Mouse (Mus musculus): ENCODE data around the gene Trappc4. TPM values are rescaled to one million over a fixed set of nuclear protein-coding genes. Genes with fewer than 3 reads are reported as not detected.
"Not testable (repeated sequence)": the region's sequence is repeated elsewhere in the genome, so short reads cannot be mapped to it uniquely, and the experiment has no call there.

The Trappc4 gene
- 104 and 117 TPM in 2 replicates for polyA plus RNA-seq (2016; fragmentation: Nextera tagmentation; extraction: Ambion mirVana)

GRCm38 (mm10) chr9:44406906-44407751 lies at the start of gene Trappc4, which contains the start of gene Rps25:
Gene Trappc4, minus strand, starts transcription at chr9:44407600.
Gene Rps25, plus strand, starts transcription at chr9:44407139.
- peaks cover 68% of the 10 kb centered on the region for H3K36me3 ChIP-seq
- peak within 1 kb of the TSS; percentile 92 for H3K27ac ChIP-seq
- peaks cover 5% of the 10 kb centered on the region; the same call in 1 of the 2 replicates for H3K4me1 ChIP-seq
- DNase-seq (ENCODE audit: low spot score) = peak; percentile 98
- no peaks in the 10 kb centered on the region for H3K9me3 ChIP-seq
- WGBS = under 1% methylated on average over 51 of the region's 51 CpGs
- no peaks in the 10 kb centered on the region for H3K27me3 ChIP-seq (ENCODE audit: insufficient read depth, poor library complexity, severe bottlenecking)
- H3K4me3 ChIP-seq = peak within 1 kb of the TSS; percentile 79

DNA sequence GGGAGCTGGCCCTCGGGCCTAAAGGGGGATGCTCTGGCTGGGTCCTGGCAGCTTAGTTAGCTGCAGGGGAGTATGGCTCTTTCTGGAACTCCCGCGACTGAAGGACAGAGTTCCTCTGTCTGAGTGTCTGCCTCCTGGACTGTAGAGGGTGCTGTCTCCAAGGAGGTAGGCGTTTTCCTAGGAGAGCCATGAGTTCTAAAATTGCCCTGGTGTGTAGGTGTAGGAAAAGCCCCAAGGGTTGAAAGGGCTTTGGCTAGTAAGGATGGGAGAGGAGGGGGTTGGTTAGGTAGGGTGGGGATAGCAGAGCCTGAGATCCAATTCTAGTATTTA lies 47.5 kb upstream of the Trappc4 start, which contains the start of gene Upk2:
Gene Upk2 (minus strand): TSS at position 86 of the 330 bp plus-strand sequence.
- H3K4me3 ChIP-seq = peak within 1 kb of the TSS; percentile 5; the same call in 1 of the 2 replicates
- H3K4me1 ChIP-seq = peaks cover 13% of the 10 kb centered on the region
- no peak within 1 kb of the TSS for H3K27ac ChIP-seq
- no peak for DNase-seq (ENCODE audit: low spot score)
- peaks cover 68% of the 10 kb centered on the region for H3K27me3 ChIP-seq (ENCODE audit: insufficient read depth, poor library complexity, severe bottlenecking)
- 17% methylated on average over 4 of the region's 4 CpGs for WGBS
- H3K9me3 ChIP-seq = no peaks in the 10 kb centered on the region
- H3K36me3 ChIP-seq = no peaks in the 10 kb centered on the region

DNA sequence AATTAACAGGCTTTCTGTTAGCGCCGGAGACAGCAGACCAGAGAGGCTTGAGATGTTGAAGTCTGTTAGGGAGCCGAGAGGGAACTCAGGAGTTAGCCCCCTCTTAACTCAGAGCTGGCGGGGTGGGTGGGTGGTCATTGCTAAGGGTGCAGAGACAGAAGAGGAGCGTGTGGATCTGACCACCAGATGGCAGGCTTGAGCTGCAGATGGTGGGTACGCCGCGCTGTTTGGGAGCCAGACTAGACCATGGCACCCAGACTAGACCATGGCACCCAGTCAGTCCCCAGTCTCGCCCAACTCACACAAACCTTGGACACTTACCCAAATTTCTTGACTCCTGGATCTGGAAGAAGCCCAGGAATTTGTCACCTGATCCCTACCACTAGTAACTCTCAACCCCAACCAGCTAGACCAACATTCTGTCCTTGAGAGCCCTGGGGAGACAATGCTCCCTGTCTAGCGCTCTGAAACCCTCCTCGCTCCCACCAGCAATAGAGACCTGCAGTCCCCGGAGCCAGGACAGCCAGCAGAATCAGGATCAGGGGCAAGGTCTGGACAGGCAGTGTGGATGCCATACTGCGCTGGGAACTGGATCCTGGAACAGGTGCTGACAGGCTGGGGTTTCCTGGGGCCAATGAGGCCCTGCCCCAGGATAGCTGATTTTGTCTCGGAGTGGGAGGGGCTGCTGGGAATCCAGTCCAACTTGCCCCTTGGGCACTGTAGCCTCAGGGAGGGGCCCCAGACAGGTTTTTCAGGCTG lies 46.9 kb upstream of the Trappc4 start:
- peaks cover 68% of the 10 kb centered on the region for H3K27me3 ChIP-seq (ENCODE audit: insufficient read depth, poor library complexity, severe bottlenecking)

DNA sequence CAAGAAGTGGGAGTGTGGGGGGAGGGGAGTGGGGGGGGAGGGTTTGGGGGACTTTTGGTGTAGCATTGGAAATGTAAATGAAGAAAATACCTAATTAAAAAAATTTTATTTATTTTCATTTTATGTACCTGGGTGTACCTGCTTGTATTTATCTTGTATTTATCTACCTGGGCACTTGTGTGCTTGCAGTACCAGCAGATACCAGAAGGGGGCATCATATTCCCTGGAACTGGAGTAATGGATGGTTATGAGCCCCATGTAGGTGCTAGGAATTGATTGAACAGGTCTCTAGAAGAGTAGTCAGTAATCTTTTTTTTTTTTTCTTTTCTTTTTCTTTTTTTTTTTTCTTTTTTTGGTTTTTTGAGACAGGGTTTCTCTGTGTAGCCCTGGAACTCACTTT lies 43.0 kb upstream of the Trappc4 start:
- Histone ChIP-seq H3K9me3 (no peaks in the 10 kb centered on the region), H3K4me1 (peaks cover 6% of the 10 kb centered on the region), H3K36me3 (no peaks in the 10 kb centered on the region), H3K27ac (no peak overlapping the region), H3K4me3 (no peak overlapping the region), H3K27me3 (ENCODE audit: insufficient read depth, poor library complexity, severe bottlenecking) (peaks cover 40% of the 10 kb centered on the region)
- DNase-seq (ENCODE audit: low spot score) = no peak

More for the DNA sequence above, 46.9 kb upstream of the Trappc4 start:
- peak; percentile 88 for DNase-seq (ENCODE audit: low spot score)
- Histone ChIP-seq H3K27ac (no peak overlapping the region), H3K4me1 (peaks cover 13% of the 10 kb centered on the region), H3K9me3 (no peaks in the 10 kb centered on the region), H3K4me3 (peak overlapping the region; percentile 5; the same call in 1 of the 2 replicates), H3K36me3 (no peaks in the 10 kb centered on the region)
- 5% methylated on average over 14 of the region's 14 CpGs for whole genome bisulfite sequencing

DNA sequence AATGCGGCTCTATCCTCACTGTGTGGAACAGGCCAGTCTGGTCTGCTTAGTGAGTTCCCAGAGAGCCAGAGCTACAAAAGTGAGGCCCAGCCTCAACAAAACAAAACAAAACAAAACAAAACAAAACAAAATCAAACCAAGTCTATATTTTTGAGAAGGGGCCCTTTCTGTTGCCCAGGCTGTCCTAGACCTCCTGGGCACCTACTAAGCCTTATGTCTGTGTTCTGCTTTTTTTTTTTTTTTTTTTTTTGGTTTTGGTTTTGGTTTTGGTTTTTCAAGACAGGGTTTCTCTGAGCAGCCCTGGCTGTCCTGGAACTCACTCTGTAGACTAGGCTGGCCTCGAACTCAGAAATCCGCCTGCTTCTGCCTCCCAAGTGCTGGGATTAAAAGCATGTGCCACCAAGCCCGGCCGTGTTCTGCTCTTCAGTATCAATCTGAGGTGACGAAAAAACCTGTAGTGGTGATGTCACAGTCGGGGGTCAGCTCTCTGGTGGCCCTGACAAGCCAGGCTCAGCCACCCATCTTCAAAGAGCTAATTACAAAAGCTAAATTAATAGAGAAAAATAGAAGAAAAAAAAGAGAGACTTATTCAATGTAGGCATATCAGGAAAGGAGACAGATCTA lies 37.1 kb upstream of the Trappc4 start:
- 76% methylated on average over 7 of the region's 7 CpGs for WGBS
- not testable (repeated sequence) for H3K9me3 ChIP-seq; H3K27me3 ChIP-seq (ENCODE audit: insufficient read depth, poor library complexity, severe bottlenecking); H3K4me3 ChIP-seq; H3K27ac ChIP-seq; H3K36me3 ChIP-seq; DNase-seq (ENCODE audit: low spot score); H3K4me1 ChIP-seq

GRCm38 (mm10) chr9:44440961-44441360 lies 33.6 kb upstream of the Trappc4 start, which contains the start of gene Foxr1:
Gene Foxr1, minus strand, starts transcription at chr9:44441136.
- DNase-seq (ENCODE audit: low spot score) = no peak
- no peak within 1 kb of the TSS for H3K4me3 ChIP-seq
- WGBS = 50% methylated on average over 19 of the region's 19 CpGs

GRCm38 (mm10) chr9:44435747-44436146 lies 28.3 kb upstream of the Trappc4 start:
- DNase-seq (ENCODE audit: low spot score) = no peak
- no peak overlapping the region for H3K27ac ChIP-seq
- 75% methylated on average over 6 of the region's 6 CpGs for WGBS

More at GRCm38 (mm10) chr9:44440961-44441360, 33.6 kb upstream of the Trappc4 start, which contains the start of gene Foxr1:
- Histone ChIP-seq H3K9me3 (no peaks in the 10 kb centered on the region), H3K27ac (no peak within 1 kb of the TSS), H3K27me3 (ENCODE audit: insufficient read depth, poor library complexity, severe bottlenecking) (peaks cover 11% of the 10 kb centered on the region), H3K4me1 (no peaks in the 10 kb centered on the region), H3K36me3 (no peaks in the 10 kb centered on the region)

DNA sequence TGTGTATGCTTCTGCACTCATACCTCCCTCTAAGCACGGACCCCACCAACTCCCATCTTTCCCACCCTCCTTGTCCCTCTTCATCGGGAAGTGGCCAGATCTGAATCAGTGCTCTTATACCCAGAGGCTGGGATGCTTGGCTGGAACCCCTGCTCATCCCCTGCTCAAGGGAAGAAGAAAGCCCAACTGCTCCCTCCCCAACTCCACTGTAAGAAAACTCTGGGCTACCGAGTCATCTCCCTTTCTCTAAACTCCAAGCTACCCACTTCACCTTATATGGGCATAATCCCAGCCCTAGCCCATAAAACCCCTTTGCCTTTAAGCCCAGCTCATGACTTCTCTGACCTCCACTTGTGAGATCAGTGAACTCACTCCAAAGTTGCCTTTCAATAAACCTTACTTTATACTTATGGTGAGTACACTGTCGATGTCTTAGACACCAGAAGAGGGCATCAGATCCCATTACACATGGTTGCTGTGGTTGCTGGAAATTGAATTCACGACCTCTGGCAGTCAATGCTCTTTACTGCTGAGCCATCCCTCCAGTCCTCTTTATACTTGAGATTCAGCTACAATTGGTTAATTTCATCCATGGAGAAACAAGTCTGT lies 25.3 kb upstream of the Trappc4 start:
- DNase-seq (ENCODE audit: low spot score) = no peak
- H3K27ac ChIP-seq = no peak overlapping the region
- no peaks in the 10 kb centered on the region for H3K4me1 ChIP-seq
- H3K27me3 ChIP-seq (ENCODE audit: insufficient read depth, poor library complexity, severe bottlenecking) = peaks cover 11% of the 10 kb centered on the region; the same call in 1 of the 2 replicates
- H3K4me3 ChIP-seq = no peak overlapping the region
- no peaks in the 10 kb centered on the region for H3K36me3 ChIP-seq
- no peaks in the 10 kb centered on the region for H3K9me3 ChIP-seq
- WGBS = 44% methylated on average over 5 of the region's 5 CpGs

More at GRCm38 (mm10) chr9:44435747-44436146, 28.3 kb upstream of the Trappc4 start:
- no peaks in the 10 kb centered on the region for H3K36me3 ChIP-seq
- H3K27me3 ChIP-seq (ENCODE audit: insufficient read depth, poor library complexity, severe bottlenecking) = peaks cover 16% of the 10 kb centered on the region
- no peaks in the 10 kb centered on the region for H3K4me1 ChIP-seq
- H3K4me3 ChIP-seq = no peak overlapping the region
- no peaks in the 10 kb centered on the region for H3K9me3 ChIP-seq

- Histone ChIP-seq H3K4me3 (no peak overlapping the region), H3K27ac (no peak overlapping the region), H3K9me3 (no peaks in the 10 kb centered on the region), H3K36me3 (no peaks in the 10 kb centered on the region), H3K27me3 (ENCODE audit: insufficient read depth, poor library complexity, severe bottlenecking) (no peaks in the 10 kb centered on the region), H3K4me1 (peaks cover under 1% of the 10 kb centered on the region; the same call in 1 of the 2 replicates)
- 78% methylated on average over 4 of the region's 4 CpGs for WGBS
- no peak for DNase-seq (ENCODE audit: low spot score)
These were observed 16.2 kb upstream of the Trappc4 start for GRCm38 (mm10) chr9:44423576-44423975.

- peaks cover 12% of the 10 kb centered on the region; the same call in 1 of the 2 replicates for H3K36me3 ChIP-seq
- H3K27ac ChIP-seq = no peak overlapping the region
- DNase-seq (ENCODE audit: low spot score) = no peak
- H3K4me3 ChIP-seq = no peak overlapping the region
- H3K4me1 ChIP-seq = peaks cover 11% of the 10 kb centered on the region; the same call in 1 of the 2 replicates
- H3K27me3 ChIP-seq (ENCODE audit: insufficient read depth, poor library complexity, severe bottlenecking) = no peaks in the 10 kb centered on the region
- no peaks in the 10 kb centered on the region for H3K9me3 ChIP-seq
- WGBS = 75% methylated on average over 5 of the region's 5 CpGs
These were observed 13.0 kb upstream of the Trappc4 start for GRCm38 (mm10) chr9:44420280-44420898.

- WGBS = 92% methylated on average over 9 of the region's 9 CpGs
- H3K4me3 ChIP-seq = not testable (repeated sequence)
These were observed 12.3 kb upstream of the Trappc4 start for GRCm38 (mm10) chr9:44419730-44420129.

More at GRCm38 (mm10) chr9:44419730-44420129, 12.3 kb upstream of the Trappc4 start:
- H3K4me1 ChIP-seq = peaks cover 11% of the 10 kb centered on the region; the same call in 1 of the 2 replicates
- not testable (repeated sequence) for H3K27ac ChIP-seq; DNase-seq (ENCODE audit: low spot score); H3K9me3 ChIP-seq; H3K27me3 ChIP-seq (ENCODE audit: insufficient read depth, poor library complexity, severe bottlenecking)
- peaks cover 15% of the 10 kb centered on the region; the same call in 1 of the 2 replicates for H3K36me3 ChIP-seq

Data from heart, embryonic 10.5 days (tissue).